Mouse (Mus musculus) inflammation-experienced regulatory T-cells, adult 6 months (primary cell): ENCODE measurements around the gene Apobec4. TPM values are rescaled to one million over a fixed set of nuclear protein-coding genes. Genes with fewer than 3 reads are reported as not detected.
"Not testable (repeated sequence)": the region's sequence is repeated elsewhere in the genome, so short reads cannot be mapped to it uniquely, and the experiment has no call there.

Experiments
- ATAC-seq: one replicate; pipeline ENCODE4 v1.8.0; 2017
- polyA plus RNA-seq, 3 experiments: library from polyadenylated mRNA; unstranded; fragments of 100-300 nt; shearing (Covaris generic); gene quantifications; one replicate each; pipeline ENCODE4 v1.2.1; 2017

The Apobec4 gene
- polyA plus RNA-seq, 3 experiments from 2014 or later, result not detected

- peak; percentile 2 for ATAC-seq
Observed at GRCm38 (mm10) chr1:152766804-152767748, 16.7 kb downstream of the Apobec4 start.

DNA sequence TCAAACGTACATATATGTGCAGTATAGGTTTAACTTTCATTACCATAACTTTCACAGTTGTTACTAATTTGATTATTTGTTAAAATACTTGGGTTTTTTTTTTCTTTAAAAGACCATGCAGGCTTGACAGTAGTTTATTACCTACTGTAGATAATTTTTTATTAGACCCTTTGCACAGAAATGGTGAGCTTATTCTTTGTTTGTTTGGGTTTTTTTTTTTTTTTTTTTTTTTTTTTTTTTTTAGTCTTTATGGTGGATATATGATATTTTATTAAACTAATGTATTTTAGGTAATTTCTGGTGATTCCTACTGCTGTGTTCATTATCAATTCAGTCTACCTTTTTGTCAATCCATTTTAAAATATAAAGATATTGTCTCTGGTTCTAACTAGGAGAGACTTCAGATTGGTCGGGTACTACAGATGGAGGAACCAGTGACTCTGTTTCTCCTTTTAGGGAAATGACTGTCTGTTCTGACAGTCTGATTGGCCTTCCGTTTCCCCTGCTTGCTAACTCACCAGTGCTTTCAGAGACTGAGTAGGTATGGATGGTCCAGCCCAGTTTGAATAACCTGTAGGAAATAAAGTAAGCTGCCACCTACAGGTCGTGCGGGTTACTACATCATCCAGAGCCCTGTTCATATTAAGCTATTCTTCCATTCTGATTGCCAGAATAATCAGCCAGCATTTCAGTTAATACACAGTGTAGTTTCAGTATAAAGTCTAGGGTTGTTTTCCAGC lies 17.6 kb downstream of the Apobec4 start:
- ATAC-seq, result peak; percentile 61

GRCm38 (mm10) chr1:152771016-152771415 lies 20.7 kb downstream of the Apobec4 start:
- no peak for ATAC-seq

DNA sequence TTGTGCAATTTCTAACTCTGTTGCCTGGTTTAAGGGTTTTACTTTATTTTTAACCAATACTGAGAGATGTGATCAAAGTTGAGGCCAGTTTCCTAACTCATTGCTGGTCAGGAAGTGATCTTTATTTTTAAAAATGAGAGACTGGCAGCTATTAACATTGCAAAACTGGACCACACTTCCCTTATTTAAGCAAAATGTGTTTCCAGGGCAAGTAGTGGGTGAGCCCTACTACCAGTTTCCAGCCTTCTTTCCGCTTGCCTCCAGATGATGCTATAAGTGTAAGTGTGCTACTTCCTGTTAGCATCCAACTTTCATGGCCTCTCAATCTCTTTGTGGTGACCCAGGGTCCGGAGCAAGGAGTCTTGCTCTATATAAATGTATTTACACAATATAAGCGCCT lies 24.2 kb downstream of the Apobec4 start:
- not testable (repeated sequence) for ATAC-seq

DNA sequence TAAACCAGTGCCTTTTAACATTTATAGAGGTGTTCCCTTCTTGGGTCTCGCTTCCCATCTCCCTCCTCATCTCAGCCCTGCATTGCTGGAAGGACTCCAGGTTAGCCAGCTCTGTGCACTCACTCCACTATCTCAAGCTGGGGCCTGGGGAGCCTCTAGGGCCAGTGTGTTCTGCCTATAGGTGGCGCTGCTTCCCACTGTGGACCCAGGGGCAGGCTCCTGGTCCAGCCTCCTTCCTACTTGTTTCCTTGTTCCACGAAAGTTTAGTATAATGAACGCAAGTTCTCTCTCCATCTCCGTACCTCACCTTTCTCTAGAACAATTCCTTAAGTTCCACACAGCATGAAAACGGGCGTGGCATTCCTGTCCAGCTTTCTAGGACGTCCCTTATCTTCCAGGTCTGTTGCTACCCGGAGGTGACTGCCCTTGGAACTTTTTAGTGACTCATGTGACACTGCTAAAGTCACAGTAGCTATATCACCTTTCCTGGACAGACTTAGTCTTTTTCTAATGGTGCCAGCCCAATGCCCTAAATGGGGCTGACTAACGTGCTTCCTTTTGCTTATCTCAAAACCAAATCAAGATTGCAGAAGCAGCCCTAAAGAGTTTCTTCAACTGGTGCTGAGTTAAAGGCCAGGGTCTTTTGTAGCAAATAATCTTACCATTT lies 28.9 kb downstream of the Apobec4 start:
- peak; percentile 60 for ATAC-seq

- no peak for ATAC-seq
Observed at GRCm38 (mm10) chr1:152784620-152785019, 34.3 kb downstream of the Apobec4 start.

GRCm38 (mm10) chr1:152785446-152785845 lies 35.1 kb downstream of the Apobec4 start:
- not testable (repeated sequence) for ATAC-seq

DNA sequence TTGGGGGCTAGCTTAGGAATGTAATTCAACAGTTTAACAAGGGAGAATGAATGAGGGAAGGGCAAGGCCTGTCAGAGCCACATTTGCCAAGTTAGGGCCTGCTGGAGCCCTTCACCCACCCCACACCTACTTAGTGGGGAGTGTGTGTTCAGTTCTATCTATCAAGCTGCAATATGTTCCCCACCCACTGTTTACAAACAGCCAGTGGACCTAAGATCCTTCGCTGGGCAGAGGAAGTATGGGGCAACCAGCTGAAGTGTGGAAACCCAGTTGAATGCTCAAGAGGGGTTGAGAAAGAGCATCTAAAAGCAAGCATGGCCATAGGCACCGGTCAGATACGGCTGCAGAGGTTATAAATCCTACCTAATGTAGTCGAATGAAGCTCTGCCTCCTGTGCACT lies 36.6 kb downstream of the Apobec4 start:
- no peak for ATAC-seq

DNA sequence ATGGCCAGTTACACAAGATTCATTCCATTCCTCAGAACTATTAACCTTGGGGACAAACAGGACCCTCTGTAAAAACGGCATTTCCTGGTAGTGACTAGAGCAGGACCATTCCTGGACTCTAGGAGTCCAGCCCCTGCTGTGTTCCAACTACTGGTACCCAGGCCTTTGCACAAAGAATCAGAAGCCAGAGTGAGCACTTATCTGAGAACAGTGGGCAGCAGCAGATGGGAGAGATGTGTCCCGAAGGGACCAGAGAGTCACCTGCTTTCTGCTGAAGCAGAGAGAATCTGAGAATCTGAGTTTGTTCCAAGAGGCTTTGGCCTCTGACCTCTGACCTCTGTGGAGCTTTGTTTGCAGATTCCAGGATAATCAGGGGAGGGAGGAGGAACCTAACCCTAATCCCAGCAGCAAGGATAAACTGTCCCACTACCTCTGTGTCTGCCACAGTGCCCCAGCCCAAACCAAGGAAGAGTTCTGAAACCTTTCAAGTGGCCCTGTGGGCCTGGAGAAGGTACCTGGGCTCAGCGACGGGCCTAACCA lies 37.8 kb downstream of the Apobec4 start:
- ATAC-seq, result no peak

GRCm38 (mm10) chr1:152790254-152790653 lies 39.9 kb downstream of the Apobec4 start:
- ATAC-seq, result no peak

GRCm38 (mm10) chr1:152790821-152791220 lies 40.5 kb downstream of the Apobec4 start:
- ATAC-seq, result no peak

GRCm38 (mm10) chr1:152791269-152791668 lies 40.9 kb downstream of the Apobec4 start:
- no peak for ATAC-seq

- no peak for ATAC-seq
Observed at GRCm38 (mm10) chr1:152792736-152793494, 42.6 kb downstream of the Apobec4 start.

DNA sequence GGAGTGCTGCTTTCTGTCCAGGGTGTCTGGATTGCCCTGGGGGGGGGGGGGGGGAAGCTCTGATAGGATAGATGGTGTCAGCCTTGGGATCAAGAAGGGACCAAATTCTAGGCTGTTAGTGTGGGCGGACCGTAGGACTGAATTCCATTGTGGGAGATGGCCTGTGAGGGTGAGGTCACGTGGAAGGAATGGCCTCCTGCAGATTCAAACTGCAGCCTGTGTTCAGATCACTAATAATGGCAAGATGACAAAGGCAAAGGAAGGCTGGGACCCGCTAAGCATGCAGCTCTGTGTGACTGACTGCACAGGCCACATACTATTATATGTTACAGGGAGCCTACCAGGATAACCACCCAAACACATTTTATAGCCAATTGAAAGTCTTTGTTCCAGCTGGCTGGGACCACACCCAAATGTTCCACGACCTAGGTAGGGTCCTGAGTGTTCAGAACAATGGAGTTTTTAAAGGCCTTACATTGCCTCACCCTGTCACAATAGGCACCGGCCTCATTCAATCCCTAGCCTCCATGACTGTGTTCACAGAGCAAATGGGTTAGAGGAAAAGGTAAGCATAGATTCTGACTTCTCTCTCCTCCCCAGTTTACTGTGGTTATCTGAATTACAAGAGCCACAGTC lies 43.3 kb downstream of the Apobec4 start:
- no peak for ATAC-seq

DNA sequence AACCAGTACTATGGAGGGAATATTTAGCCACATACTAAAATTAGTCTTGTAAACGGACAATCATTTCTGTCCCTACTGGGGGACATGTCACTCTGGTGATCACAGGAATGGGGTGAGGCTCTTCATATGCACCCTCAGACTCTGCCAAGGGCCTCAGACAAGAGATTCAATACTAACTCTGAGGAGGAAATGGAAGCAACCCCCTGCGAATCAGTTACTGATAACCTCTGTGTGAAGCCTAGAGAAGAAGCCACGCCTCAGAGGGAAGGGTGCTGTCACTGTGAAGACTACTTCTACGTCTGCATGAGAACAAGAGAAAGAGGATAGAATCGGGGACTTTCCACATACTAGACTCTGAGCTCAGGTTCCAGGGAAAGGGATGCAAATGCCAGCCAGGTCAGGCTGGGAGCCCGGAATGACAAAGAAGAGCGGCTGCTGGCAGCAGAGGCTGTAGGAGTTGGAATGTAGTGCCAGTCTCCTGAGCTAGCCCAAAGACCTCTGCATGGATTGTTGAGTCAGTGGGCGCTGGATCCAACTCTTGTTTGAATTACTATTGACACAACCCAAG lies 45.4 kb downstream of the Apobec4 start:
- ATAC-seq, result no peak

GRCm38 (mm10) chr1:152796683-152797263 lies 46.4 kb downstream of the Apobec4 start:
- ATAC-seq, result no peak

- ATAC-seq, result no peak
Observed at GRCm38 (mm10) chr1:152798125-152798524, 47.8 kb downstream of the Apobec4 start.

DNA sequence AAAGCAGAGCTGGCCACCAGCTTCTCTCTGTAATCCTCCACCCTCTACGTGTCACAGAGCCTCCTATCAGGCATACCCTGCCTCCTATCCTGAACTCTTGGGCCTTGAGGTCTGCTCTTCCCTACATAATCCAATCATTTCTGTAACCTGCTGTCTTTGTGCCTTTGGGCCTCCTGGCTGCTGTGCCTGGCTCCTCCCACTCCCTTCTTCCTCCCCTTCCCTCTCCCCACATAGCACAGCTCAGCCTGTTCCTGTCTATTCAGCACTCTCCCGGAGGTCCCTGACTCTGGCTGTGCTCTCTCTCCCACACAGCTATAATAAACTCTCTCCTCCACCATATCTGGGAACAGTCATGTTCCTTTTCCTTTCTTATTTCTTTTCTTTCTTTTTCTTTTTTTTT lies 49.5 kb downstream of the Apobec4 start, which contains the start of gene Ncf2:
Gene Ncf2, plus strand, starts transcription at position 298 of the 400 bp plus-strand sequence.
- ATAC-seq, result no peak

GRCm38 (mm10) chr1:152800633-152801176 lies 50.4 kb downstream of the Apobec4 start:
- ATAC-seq, result no peak

DNA sequence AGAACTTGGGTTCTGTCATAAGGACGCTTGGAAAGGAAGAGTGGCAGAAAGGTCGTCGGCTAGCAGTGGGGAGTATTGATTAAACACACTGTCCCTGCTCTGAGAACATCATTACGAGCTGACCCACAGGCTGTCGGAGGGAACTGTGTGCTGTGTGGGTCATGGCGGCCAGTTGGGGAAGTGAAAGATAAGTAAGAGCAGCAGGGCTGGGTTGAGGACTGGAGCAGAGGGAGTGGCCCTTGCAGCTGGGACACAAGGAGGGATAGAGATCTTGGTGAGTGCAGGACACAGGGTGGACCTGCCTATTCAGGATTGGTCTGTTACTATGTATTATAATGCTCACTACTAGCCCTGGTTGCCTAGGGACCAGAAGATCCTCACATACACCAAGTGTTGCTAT lies 54.6 kb downstream of the Apobec4 start:
- ATAC-seq, result no peak
